Mouse (Mus musculus): ENCODE results near the gene Aoah.

Aoah gene

DNA sequence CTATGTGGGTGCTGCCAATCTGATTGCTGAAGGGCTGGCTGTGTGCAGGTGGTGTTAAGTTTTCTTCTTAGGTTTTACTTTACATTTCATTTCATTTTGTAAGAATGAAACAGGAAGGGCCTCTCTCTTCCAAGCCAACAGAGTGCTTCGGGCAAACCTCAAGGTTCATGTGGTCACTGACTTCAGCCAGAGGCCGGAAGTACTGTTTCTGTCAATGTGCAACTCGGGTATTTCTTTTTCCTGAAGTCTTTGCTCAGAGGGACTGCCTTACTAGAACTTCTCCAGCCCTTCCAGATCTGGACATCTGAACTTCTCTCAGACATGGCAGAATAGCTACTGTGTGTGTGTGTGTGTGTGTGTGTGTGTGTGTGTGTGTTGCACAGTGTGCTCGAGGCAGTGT is at the start of gene Aoah:
Gene Aoah, plus strand, starts transcription at position 213 of the 400 bp plus-strand sequence.
- DNase-seq (ENCODE audit: low read depth, low spot score) = no peak

DNA sequence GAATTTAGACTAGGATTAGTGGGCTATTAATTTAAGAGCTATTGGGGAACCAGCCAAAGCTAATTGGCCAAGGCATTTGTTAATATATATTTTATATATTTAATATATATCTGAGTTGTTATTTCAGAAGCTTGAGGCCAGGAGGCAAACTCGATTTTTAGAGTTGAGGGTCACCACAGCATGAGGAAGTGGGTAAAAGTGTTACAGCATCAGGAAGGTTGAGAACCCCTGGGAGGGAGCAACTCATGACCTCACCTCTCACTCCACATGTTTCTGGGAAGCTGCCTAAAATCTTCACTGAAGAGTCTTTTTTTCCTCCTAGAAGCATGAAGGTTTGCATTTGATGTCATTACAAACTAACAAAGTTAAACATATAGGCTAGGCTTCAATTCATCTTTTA is 39.1 kb upstream of the Aoah start:
- DNase-seq (ENCODE audit: low read depth, low spot score) = no peak

DNA sequence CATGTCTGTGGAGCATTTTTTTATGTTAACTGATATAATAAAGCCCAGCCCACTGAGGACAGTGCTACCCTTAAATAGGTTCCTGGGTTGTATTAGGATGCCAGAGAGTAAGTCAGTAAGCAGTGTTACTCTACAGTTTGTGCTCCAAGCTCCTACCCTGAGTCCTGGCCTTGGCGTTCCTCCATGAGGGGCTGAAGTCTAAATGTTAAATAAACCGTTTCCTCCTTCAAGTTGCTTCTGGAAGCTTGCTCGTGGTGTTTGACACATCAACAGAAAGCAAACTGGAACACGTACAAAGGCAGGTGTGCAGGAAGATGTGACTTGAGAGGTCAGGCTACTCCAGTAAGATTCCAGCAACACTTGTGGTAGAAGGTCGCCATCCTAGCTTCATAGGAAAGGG is 10.3 kb upstream of the Aoah start:
- no peak for DNase-seq (ENCODE audit: low read depth, low spot score)

DNA sequence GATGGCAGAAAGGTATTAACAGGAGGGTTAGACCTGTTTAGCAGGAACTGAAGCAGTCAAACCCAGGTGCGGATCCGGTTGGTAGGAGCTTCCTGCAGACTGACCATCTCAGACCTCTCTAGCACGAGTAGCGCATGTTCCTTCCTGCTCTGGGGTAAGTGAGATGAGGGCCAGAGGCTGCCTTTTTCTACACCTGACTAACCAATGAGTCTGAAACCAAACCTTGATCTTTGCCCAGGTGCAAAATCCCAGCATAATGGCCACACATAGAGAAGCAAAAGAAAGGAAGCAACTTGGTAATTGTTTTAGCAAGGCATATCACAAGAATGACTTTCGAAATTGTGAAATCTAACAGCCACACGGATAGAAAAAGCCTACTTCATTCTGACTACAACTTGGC is 9.9 kb upstream of the Aoah start:
- no peak for DNase-seq (ENCODE audit: low read depth, low spot score)

DNA sequence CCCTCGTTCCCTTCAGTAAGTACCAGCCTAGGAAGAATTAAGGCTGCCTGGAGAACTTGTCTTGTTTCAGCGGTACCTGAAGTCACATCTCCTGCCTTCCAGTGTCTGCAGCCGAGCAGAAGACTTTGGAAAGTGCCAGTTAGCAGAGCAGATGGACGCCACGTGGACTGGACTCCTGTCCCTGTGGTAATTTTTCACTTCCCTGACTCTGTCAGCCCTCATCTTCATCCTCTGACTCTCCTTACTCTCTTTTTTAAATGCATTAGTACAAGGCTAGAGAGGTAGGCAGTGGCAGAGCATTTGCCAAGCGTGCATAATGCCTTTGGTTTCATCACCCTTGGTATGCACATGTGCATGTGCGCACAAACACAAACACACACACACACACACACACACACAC is 8.0 kb upstream of the Aoah start:
- DNase-seq (ENCODE audit: low read depth, low spot score) = no peak

DNA sequence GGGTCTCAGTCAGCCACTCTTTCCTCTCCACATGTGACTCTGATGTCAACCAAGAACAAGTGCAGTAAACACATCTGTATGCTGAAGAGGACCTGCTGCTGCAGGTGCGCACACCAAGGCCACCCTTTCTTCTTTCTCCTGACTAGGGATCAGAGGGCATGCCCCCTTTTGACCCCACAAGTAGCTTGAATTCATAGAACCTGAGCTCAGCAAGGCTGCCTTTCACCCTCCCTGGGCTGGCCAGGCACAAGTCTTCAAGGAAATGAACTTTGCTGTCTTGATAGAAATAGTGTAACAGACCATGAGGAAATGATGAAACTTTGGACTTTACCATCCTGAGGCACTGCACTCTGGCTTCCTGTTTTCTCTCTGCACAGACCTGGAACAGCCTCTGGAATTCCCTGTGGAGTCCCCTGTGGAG is 7.1 kb upstream of the Aoah start:
- DNase-seq (ENCODE audit: low read depth, low spot score) = no peak

DNA sequence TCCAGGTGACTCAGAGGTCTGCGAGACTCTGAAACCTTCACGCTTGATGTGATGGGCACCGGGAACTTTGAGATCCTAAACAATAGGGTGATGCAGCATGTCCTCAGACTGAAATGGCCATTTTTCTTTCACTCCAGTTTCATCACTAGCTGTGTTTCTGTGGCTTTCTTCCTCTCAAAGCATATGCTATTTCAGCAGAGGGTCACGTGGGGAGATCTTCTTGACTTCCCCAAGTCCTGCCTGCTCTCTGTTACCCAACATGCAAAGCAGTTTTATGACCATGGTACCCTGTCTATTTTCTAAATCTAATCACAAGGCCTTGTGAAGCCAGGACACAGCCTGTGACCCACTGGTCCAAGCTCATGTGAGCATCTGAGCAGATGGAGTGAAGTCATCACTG is 6.0 kb upstream of the Aoah start:
- no peak for DNase-seq (ENCODE audit: low read depth, low spot score)

DNA sequence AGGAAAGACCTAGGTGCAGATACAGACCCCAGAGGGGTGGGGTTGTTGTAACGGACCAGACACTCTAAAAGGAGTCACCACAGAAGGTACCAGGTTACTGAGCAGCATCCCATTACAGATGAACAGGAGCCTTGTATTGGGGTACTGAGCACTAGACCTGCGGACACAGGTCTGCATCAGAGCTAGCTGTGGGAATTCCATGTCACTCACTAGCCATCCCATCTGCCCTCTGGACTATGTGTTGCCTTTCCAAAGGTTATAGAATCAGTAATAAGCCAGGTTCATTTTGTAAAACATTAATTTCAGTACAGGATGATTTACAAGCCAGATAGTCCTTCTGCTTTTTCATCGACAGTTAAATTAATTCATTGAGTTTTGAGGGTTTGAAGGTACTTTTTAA is 2.7 kb downstream of the Aoah start:
- DNase-seq (ENCODE audit: low read depth, low spot score) = no peak

DNA sequence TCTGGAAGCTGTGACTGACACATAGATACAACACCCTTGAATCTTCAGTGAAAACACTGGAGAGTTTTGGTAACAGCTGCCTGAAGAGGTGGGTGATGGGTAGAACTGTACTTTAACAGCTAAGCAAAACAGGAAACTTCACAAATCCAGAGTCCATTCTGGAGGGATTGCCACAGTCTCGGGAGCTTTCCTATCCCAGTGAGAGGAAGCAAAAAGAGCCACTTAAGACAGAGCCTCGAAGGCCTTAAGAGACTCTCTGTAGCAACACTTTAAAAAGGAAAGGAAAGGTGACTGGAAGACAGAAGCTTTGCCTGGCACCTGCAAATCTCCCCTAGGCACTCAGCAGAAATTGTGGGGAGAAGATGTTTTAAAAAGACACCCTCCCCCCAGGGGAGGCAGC is 4.6 kb downstream of the Aoah start:
- no peak for DNase-seq (ENCODE audit: low read depth, low spot score)

DNA sequence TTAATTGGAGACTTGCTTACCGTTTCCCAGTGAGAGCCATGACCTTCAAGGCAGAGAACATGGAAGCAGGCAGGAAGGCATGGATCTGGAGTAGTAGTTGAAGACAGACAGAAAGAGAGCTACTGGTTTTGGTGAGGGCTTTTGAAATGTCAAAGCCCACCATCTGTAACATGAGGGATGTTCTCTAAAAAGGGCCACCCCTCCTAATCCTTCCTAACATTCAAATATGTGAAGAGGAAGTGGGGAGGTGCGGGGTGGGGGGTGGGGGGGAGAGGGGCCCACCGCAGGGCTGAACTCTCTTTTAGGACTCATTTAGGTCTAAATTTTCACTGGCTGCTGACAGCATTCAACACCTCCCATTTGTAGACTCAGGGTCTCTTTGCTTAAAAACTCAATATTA is 5.9 kb downstream of the Aoah start:
- no peak for DNase-seq (ENCODE audit: low read depth, low spot score)

DNA sequence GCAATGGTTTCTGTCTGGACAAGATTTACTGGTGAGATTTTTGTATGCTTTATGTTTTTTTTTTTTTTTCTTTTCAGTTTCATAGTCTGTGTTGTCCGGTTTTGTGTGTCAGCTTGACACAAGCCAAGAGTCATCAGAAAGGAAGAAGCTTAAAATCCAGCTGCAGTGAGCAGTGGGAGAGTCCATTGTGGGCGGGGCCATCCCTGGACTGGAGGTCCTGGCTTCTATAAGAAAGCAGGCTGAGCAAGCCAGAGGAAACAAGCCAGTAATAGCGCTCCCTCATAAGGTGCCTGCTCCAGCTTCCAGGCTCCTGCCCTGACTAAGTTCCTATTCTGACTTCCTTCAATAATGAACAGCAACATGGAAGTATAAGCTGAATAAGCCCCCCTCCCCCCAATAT is 6.7 kb downstream of the Aoah start:
- no peak for DNase-seq (ENCODE audit: low read depth, low spot score)

DNA sequence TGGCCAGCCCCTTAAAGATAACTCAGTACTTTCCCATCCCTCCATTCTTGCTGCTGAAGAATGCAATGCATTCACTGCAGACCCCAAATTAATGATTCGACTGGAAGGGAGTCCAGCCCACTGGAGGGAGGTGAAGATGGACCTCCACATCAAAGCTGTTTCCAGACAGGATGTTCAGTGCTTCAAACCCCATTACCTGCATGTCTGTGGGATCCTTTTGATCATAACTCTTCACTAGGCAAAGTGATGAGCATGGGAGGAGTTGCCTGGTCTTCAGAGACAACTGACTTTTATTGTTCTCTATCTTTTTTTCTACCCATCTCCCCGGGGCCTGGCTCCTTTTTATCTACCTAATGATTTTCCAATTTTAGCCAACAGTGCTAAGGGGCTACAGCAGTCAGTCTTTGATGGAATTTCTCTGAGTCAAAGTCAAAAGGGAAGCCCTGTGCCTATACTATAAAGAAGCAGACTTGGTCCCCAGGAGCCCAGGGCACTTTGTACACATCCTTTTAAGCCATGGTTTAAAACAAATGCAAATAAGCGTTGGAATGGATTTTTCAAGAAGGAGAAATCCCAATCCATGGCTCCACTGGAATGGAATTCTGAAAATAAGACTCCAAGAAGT is 18.0 kb downstream of the Aoah start:
- DNase-seq (ENCODE audit: low read depth, low spot score) = no peak

DNA sequence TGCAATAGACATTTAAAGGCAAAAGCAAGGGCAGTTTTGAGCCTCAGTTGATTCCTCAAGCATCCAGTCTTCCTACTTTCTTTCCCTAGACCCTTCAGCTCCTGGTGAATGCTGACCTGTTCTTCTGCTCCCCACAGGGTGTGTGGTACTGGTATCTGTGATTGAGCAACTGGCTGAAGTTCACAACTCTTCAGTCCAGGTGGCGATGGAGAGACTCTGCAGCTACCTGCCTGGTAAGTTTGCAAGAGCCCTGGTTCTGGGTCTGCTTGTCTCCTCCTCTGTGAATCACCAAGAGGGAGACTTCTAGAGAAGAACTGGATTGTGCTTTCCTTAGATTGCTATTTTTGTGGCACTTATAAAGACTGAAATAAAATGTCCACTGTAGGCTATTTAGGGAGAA is 22.5 kb downstream of the Aoah start:
- no peak for DNase-seq (ENCODE audit: low read depth, low spot score)

DNA sequence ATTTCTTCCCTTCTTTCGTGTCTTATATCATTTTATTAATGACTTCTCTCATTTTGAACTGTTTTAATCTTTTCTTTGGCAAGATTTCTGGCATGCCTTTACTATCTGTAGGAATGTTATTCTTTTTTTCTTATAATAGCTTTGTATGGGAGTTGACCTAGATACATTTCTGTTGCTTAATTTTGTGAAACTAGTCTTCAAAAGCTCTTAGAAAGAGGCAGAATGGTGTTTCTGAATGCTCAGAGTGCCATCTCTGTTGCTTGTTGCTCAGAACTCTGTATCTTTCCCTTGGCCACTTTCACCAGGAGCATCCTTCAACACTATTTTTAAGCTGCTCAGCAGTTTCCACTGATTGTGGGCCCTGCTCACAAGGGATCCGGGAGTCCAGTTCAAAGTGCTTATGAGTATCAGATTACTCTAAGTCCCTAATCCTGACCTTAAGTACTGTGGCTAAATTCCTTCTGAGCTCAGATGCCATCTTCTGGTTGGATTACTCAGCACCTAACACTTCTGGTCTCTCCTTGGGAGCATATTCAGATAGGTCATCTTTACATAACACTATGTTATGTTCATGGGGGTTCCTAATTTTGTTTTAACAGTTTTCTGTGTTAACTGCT is 26.9 kb downstream of the Aoah start:
- peak; percentile 4 for DNase-seq (ENCODE audit: low read depth, low spot score)

DNA sequence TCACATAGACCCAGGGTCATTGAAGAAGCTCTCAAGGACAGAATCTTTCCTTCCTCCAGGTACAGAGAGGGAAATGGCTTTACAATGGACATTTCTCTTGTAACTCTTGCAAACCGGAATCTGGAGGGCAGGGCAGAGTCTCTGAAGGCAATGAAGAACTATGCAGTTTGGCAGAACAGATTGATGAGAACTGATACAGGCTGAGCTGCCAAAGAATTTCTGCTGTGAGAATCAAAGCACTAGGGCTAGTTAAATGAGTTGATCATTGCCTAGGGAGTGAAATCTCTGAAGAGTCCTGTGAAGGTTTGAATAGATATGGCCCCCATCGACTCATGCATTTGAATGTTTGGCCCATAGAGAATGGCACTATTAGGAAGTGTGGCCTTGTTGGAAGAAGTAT is 34.8 kb downstream of the Aoah start:
- no peak for DNase-seq (ENCODE audit: low read depth, low spot score)

DNA sequence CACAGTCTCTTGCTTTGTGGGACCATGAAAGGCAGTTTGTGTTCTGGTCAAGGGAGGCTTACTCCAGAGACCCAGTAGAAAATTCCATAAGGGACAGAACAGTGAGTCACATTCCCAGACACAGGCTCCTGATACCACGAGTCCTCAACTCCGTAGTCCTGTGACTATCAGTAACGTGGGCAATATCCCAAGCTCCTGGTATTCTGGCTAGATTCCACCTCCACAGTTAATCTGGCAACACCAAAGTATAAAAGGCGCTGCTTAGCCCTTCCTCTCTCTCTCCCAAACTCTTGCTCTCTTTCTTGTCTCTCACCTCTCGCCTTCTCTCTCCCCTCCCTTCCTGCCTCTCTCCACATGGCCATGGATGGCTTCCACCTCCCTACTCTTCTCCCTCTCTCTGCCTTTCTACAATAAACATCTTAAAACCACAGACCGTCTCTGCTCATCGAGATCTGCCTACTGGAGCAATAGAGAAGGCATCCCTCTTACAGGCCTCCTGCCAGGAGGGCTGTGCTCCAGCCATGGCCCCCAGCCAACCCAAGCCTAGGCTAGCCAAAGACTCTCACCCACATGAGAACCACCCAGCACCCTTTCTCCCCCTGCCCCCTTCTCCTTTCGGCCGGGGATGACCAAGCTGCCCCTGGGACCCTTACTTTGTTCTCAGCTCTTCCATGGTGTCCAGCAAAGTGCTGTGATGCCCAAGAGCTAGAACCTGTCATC is 35.4 kb downstream of the Aoah start:
- DNase-seq (ENCODE audit: low read depth, low spot score) = no peak

DNA sequence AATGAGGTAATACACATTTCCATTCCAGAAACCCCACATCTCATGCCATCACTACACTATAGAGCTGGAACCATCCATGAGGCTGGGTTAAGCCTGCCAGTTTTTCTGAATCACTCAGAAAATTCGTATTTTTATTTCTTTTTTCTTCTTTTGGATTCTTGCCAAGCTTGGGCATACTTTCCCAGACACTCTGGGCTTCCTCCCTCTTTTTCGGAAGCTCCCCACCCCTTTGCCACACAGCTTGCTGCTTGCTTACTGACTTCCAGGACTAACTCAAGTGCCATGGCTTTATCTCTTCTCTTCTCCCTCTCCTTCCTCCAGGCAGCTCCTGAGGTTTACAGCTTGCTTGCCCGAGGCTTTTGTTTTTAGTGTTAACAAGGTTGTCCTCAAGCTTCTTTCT is 62.0 kb downstream of the Aoah start:
- no peak for DNase-seq (ENCODE audit: low read depth, low spot score)

DNA sequence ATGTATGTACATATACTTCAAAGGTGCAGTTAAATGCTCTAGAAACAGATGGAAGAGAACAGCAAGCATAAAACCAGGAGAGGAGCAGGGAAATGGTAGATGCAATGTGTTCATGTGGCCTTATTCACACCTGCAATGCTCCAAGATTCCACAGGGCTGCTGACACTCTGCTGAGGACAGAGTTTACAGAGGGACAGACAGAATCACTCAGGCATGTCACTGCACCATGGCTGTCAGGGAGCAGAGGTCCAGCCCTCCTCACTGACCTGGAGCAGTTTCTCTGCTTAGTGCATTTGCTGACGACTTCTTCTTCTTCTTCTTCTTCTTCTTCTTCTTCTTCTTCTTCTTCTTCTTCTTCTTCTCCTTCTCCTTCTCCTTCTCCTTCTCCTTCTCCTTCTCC is 105.5 kb downstream of the Aoah start:
- DNase-seq (ENCODE audit: low read depth, low spot score) = no peak

DNA sequence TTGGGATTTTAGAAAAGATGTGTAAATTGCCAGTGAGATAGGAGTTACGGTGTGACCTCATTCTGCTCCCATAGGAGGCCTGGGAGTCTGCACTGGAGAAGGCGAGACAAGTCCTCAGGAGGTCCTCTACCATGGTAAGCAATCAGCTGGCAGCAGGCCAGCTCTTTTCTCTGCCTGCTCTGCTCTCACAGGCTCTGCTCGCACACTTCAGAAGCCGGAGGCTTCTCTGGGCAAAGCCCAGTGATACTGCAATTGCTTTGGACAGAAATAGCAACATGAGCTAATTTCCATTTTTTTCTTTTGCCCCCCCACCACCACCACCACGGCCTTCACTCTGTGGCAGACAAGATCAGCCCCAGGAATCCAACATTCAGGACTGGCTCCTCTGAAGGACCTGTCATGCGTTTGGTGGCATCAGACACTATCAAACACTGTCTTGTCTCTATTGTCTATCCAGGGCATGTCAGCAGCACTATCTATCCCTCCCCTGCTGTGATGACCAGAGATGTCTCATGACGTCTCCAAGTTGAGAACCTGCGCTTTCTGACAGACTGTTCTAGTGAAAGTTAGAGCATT is 106.6 kb downstream of the Aoah start:
- no peak for DNase-seq (ENCODE audit: low read depth, low spot score)

DNA sequence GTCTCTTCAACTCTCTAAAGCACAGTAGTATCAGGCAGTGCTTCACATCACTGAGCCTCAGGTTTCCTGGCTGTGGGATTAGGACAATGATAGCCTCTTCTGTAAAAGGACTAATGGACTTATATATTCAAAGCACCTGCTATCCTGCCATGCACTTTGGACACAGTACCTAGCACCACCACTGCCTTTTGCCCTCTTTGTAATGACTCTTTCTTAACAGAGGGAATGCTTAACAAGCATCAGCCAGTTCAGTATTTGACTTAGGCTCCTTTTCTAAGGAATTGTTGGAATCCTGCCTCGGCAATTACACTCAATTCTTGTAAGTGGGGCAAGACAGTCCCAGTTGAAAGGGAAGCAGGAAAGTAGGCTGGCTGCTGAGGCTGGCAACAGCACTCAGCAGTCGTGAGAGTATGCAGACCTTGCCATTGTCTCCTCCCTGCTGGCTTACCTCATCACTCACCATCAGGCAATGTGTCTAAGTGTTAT is 107.1 kb downstream of the Aoah start:
- DNase-seq (ENCODE audit: low read depth, low spot score) = no peak

DNA sequence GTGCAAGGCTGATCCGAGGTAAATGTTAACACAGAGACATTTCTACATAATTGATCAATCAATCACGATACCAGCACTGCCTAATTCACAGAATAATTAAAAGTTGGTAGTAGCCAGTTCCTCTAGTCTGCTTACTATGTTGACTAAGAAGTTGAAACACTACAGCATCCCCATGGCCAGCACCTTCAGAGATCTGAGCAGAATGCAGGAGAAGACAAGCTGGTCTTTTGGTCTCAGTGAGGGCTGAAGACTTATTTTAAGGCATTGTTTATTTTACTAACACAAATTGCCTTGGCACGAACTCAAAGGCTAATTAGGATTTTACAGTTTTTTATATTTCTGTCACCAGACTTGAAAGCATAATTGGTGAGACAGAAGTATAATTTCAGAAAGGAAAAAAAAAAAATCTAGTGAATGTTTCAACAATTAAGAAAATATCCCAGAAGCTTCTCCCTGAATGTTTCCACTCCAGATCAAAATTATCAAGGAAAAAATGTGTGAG is 107.8 kb downstream of the Aoah start:
- DNase-seq (ENCODE audit: low read depth, low spot score) = no peak

DNA sequence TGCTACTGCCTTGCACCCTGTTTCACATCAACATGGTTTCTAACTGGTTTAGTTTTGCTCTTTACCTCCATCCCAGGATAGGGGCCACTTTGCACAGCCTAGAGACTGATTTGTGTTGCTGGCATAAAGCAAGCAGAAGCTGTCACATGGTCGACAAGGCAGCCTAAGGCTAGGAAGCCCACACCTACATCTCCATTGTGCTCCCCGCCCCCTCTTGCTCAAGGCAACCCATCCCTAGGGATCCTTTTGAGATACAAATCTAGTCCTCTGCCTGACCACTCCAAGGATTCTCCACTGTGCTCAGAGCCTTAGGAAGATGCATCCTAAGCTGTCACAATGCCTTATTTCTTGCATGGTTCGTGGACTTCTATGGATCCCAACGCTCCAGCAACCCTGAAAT is 110.2 kb downstream of the Aoah start:
- no peak for DNase-seq (ENCODE audit: low read depth, low spot score)

DNA sequence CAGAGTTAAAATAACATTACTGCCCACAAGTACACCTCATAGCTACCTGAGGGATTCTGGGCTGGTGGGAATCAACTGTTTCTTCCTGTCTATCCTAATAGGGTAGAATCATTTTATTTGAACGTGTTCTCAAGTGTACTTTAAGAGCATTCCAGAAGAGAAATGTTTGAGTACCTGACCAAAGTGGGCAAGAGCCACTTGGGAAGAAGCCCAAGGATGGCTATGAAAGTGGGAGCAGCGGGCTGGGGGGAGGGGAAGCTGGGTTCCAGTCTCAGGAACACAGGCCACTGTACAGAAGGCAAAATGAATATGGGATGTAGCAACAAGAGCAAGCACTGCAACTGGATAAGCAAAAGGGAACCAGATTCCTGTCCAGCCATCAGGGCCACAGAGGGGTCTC is 111.3 kb downstream of the Aoah start:
- DNase-seq (ENCODE audit: low read depth, low spot score) = no peak

All from retina, postnatal 7 days (tissue).